In genomic region chr7:97579976-97580842, GRCm38 (mm10) we compare ENCODE assay signal across 8 mouse cellular contexts. TPM values are rescaled to one million over a fixed set of nuclear protein-coding genes. Genes with fewer than 3 reads are reported as not detected.
DNase-seq lines count a peak whose midpoint lies in the region; ATAC-seq and TF ChIP-seq lines count a peak whose summit lies in the region.

No protein-coding gene starts in this region.

- H3K36me3 ChIP-seq in embryonic facial prominence, embryonic 15.5 days: 0 out of 2 replicates have a peak, but pooled peaks cover 2% of the 10 kb centered on the region
- no peaks in the 10 kb centered on the region for H3K36me3 ChIP-seq in kidney, embryonic 14.5 days (ENCODE audit: control insufficient read depth, insufficient read depth, low read length)
- 0 out of 2 replicates have a peak, but pooled peaks cover 3% of the 10 kb centered on the region for H3K36me3 ChIP-seq in liver, adult 2 months (ENCODE audit: control insufficient read depth, insufficient read depth, low read length)

- peaks cover 7% of the 10 kb centered on the region for H3K4me1 ChIP-seq in embryonic facial prominence, embryonic 15.5 days
- H3K4me1 ChIP-seq in kidney, embryonic 14.5 days (ENCODE audit: control insufficient read depth, insufficient read depth, low read length): peaks cover 4% of the 10 kb centered on the region
- peaks cover 7% of the 10 kb centered on the region; the same call in 1 of the 2 replicates for H3K4me1 ChIP-seq in liver, adult 2 months (ENCODE audit: control insufficient read depth, insufficient read depth, low read length)

- H3K79me2 ChIP-seq in liver, adult 2 months (ENCODE audit: control insufficient read depth, insufficient read depth, low read length): peaks cover 10% of the 10 kb centered on the region; the same call in 1 of the 2 replicates

- no peak for TF ChIP-seq POLR2A in liver, adult 2 months (IDR thresholded peaks at IDR 0.05; ENCODE audit: extremely low read depth, insufficient read depth, low read length)

- H3K9me3 ChIP-seq in embryonic facial prominence, embryonic 15.5 days (replicated peaks): no peaks in the 10 kb centered on the region
- H3K9me3 ChIP-seq in kidney, embryonic 14.5 days (ENCODE audit: control insufficient read depth, low read length): no peaks in the 10 kb centered on the region; the same call in 1 of the 2 replicates

- WGBS in embryonic facial prominence, embryonic 15.5 days: under 1% methylated on average over 55 of the region's 65 CpGs
- under 1% methylated on average over 53 of the region's 65 CpGs for WGBS in kidney, embryonic 14.5 days
- under 1% methylated on average over 65 of the region's 65 CpGs for WGBS in liver, adult 2 months

- peak overlapping the region; percentile 98 for H3K4me3 ChIP-seq in embryonic facial prominence, embryonic 15.5 days (replicated peaks)
- peak overlapping the region; percentile 99 for H3K4me3 ChIP-seq in kidney, embryonic 14.5 days (ENCODE audit: low read length)
- peak overlapping the region; percentile 89 for H3K4me3 ChIP-seq in liver, adult 2 months (ENCODE audit: insufficient read depth, low read depth, low read length)

- ATAC-seq in embryonic facial prominence, embryonic 15.5 days (ENCODE audit: insufficient number of reproducible peaks, low FRiP score, low TSS enrichment, low read depth): peak; percentile 13
- peak; percentile 50 for ATAC-seq in kidney, embryonic 14.5 days (ENCODE audit: low FRiP score, low TSS enrichment)
- 0 out of 2 replicates have a peak, but pooled peaks have one; percentile 4 for ATAC-seq in monocyte, adult 5-6 weeks (replicated peaks; ENCODE audit: insufficient number of reproducible peaks, low FRiP score, low TSS enrichment, poor library complexity, severe bottlenecking)

- H3K9ac ChIP-seq in embryonic facial prominence, embryonic 15.5 days: peak overlapping the region; percentile 100
- H3K9ac ChIP-seq in kidney, embryonic 14.5 days (ENCODE audit: low read depth, low read length): peak overlapping the region; percentile 99
- H3K9ac ChIP-seq in liver, adult 2 months (ENCODE audit: low read depth, low read length): peak overlapping the region; percentile 96

- peak overlapping the region; percentile 73 for H3K4me2 ChIP-seq in embryonic facial prominence, embryonic 15.5 days (replicated peaks)
- peak overlapping the region; percentile 89 for H3K4me2 ChIP-seq in kidney, embryonic 14.5 days (replicated peaks; ENCODE audit: low read depth, low read length)

- TF ChIP-seq CTCF in liver, adult 2 months (IDR thresholded peaks at IDR 0.05; ENCODE audit: low read depth, low read length): no peak

- peak overlapping the region; percentile 98 for H3K27ac ChIP-seq in embryonic facial prominence, embryonic 15.5 days (replicated peaks)
- H3K27ac ChIP-seq in kidney, embryonic 14.5 days (ENCODE audit: low read depth, low read length): peak overlapping the region; percentile 98
- peak overlapping the region; percentile 79 for H3K27ac ChIP-seq in liver, adult 2 months (replicated peaks; ENCODE audit: insufficient read depth, low read depth, low read length)

- H3K27me3 ChIP-seq in embryonic facial prominence, embryonic 15.5 days: no peaks in the 10 kb centered on the region
- H3K27me3 ChIP-seq in kidney, embryonic 14.5 days (ENCODE audit: control insufficient read depth, insufficient read depth, low read length): no peaks in the 10 kb centered on the region
- H3K27me3 ChIP-seq in liver, adult 2 months (ENCODE audit: control insufficient read depth, insufficient read depth, low read length): no peaks in the 10 kb centered on the region

- peak; percentile 59 to 66 for DNase-seq in B cell, adult 2 months
- peak; percentile 66 for DNase-seq in adrenal gland, postnatal 14 days
- DNase-seq in heart, adult 9 months (ENCODE audit: low spot score in 2 of 2): peak; percentile 36 to 44
- DNase-seq in liver, adult 2 months (ENCODE audit: extremely low read depth, low read depth, low spot score): no peak
- peak; percentile 49 to 82 for DNase-seq in spleen, postnatal 4 days (ENCODE audit: low spot score in 2 of 2)

RNA-seq across cellular contexts. Expression of gene Rsf1, which starts 0.5 kb away (rescaled TPM):
- total RNA-seq in adrenal gland, postnatal 14 days (2021): 25.9 and 30.8 TPM in 2 replicates
- 20.7 and 21.9 TPM in 2 replicates for polyA plus RNA-seq in embryonic facial prominence, embryonic 15.5 days (2015; fragmentation: Nextera tagmentation; extraction: Ambion mirVana)
- polyA plus RNA-seq in kidney, embryonic 14.5 days (2014; fragmentation: Nextera tagmentation; extraction: Ambion mirVana): 19.0 and 28.4 TPM in 2 replicates
- total RNA-seq in liver, adult 2 months (2014; rRNA removed): 7.4 and 8.0 TPM in 2 replicates
- polyA plus RNA-seq in liver, adult 2 months (2012; rRNA removed): 0.93 and 1.2 TPM in 2 replicates
- 50.8 to 106 TPM (median 78.8 TPM) in 3 replicates for total RNA-seq in monocyte, adult 5-6 weeks (2017)

RNA-seq across cellular contexts. Expression of gene Aamdc, which starts 0.9 kb away (rescaled TPM):
- 37.8 and 44.5 TPM in 2 replicates for total RNA-seq in adrenal gland, postnatal 14 days (2021)
- polyA plus RNA-seq in embryonic facial prominence, embryonic 15.5 days (2015; fragmentation: Nextera tagmentation; extraction: Ambion mirVana): 73.9 and 80.9 TPM in 2 replicates
- 44.4 and 50.8 TPM in 2 replicates for polyA plus RNA-seq in kidney, embryonic 14.5 days (2014; fragmentation: Nextera tagmentation; extraction: Ambion mirVana)
- total RNA-seq in liver, adult 2 months (2014; rRNA removed): 33.7 and 45.0 TPM in 2 replicates
- 23.9 and 24.9 TPM in 2 replicates for polyA plus RNA-seq in liver, adult 2 months (2012; rRNA removed)
- 20.3 to 34.1 TPM (median 27.6 TPM) in 3 replicates for total RNA-seq in monocyte, adult 5-6 weeks (2017)
